Mouse (Mus musculus) erythroid progenitor cell, adult 5-6 weeks (primary cell): Measurements from ENCODE around the gene Ptgir. TPM values are rescaled to one million over a fixed set of nuclear protein-coding genes. Genes with fewer than 3 reads are reported as not detected.

Experiments
- ATAC-seq: replicated peaks from 2 replicates; pipeline ENCODE4 v1.8.0; 2016; ENCODE audit warnings: moderate number of reproducible peaks, mild to moderate bottlenecking, moderate TSS enrichment, inconsistent platforms; ENCODE audit not compliant: poor library complexity, low FRiP score, severe bottlenecking
- total RNA-seq, 2 experiments: library from RNA; stranded (forward) in 1 of 2; stranded (reverse) in 1 of 2; fragments of 150-400 nt in 1 of 2; fragments of 186-747, 209-891 nt in 1 of 2; gene quantifications; 2 replicates each; pipeline versions ENCODE4 v1.2.3 to v1.2.4; 2015 to 2017; ENCODE audit warnings: low replicate concordance in 2 of 2

Ptgir gene
- total RNA-seq, 2 experiments from 2014 or later, result 2.0 to 6.7 TPM

DNA sequence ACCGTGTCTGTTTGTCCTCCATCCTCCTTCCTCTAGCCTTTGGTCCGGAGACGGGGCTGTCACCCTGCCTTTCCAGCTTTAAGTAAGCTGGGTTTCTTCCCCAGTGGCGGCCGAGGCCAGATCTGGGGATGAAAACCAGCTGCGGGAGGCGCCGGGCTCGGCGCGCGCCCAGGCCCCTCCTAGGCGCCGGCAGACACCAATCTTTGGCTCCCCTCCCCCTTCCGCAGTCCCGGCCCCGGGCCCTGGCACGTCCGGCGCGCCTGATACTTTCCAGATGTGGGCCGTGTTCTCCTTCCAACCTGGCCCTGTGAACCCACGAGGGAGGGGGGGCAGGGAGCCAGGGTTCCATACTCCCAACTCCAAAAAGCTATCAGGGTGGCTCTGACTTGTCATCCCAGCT lies 15.3 kb upstream of the Ptgir start:
- no peak for ATAC-seq

DNA sequence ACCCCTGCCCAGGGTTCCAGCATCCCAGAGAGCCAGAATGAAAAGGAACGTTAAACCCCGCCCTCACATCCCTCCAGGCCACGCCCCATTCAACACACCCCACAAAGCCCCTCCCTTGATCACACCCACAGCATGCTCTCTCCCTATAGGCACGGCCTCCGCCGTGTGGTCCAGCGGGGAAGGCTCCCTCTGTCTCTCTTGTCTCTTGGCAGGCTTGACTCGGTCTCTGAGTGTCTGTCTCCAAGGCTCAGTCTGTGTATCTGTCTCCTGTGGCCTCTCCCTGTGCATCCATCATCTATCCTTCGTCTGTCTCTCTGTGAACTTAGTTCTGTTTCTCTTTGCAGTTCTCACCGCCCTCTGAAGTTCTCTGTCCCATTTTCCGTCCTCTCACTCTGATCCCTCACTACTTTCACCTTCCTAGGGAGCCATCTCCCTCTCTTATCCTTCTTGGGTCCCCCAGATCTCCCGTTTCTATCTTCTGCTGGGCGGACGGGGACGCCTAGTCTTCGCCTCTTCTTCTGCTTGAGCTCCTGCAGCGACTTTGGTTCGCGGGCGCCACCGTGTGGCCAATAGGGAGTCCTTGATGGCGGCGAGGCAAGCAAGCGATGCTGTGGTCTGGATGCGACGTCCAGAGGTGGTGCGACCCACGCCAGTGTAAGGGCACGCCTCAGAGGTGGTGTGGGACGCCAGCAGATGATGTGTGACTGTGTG lies 14.5 kb upstream of the Ptgir start, which contains the start of gene Gng8:
TSS of gene Gng8 (plus strand) at position 146 of the 711 bp plus-strand sequence.
- ATAC-seq, result peak; percentile 79

DNA sequence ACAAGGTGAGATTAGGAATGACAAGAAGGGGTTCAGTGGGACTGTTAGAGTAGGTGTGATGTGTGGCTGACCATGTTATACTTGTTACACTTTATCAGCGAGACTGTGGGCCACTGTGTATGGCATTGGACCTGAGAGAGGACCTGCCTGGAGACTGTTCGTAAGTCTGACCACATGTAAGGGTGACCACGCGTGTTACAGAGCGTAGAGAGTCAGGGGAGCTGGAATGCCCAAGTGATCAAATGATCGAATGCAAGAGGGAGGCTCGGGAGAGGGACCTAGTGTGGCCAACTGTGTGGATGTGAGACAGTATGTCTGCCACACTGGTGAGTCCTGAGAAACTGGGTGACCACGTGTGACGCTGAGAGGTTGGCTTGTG lies 13.9 kb upstream of the Ptgir start:
- peak; percentile 41; the same call in 1 of the 2 replicates for ATAC-seq

DNA sequence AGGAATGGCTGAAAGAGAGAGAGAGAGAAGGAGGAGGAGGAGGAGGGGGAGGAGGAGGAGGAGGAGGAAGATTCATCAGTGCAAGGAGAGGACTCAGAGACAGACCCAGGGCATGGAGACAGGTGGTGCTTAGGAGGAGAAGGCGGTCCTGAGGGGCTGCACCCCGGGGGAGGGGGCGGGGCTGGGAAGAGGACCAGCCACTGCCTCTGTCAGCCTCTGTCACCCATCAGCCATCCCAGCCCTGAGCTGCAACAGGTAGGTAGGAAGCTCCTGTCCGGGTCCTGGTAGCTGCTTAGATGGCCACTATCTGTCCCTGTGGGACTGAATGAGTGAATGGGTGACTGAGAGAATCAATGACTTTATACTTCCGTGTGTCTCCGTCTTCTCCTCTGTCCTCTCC lies 12.7 kb upstream of the Ptgir start:
- no peak for ATAC-seq

DNA sequence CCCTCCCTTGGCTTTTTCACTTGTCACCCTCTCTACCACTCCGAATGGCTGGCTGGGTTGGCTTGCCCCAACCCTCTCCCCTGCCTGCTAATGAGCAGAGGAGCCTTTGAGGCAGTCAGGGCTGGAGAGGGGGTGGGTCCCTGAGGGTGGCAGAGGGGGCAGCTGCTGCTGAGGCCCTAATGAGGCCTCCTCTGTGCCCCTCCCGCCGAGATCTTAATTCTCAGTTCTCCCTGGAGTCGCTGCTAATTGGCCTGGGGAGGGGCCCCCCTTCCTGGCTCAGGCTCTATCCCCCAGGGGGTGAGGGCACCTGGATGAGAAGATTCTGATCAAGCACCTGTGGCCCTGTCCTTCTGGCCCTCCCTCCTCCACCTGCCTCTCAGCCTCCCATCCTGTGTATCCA lies 12.0 kb upstream of the Ptgir start:
- no peak for ATAC-seq

DNA sequence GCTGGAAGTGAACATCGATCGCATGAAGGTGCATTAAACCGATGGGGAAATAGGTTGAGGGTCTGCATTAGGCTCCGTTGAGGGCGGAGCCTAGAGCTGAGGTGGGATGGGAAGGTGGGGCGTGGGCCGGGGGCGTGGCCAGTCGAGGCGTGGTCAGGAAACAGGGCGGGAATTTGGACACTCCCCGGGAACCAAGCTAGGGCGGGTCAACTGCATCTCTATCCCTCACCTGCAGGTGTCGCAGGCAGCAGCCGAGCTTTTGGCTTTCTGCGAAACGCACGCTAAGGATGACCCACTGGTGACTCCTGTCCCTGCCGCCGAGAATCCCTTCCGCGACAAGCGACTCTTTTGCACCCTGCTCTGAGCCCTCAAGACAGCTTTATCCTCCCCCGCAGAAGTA lies 11.3 kb upstream of the Ptgir start:
- ATAC-seq, result peak; percentile 61

DNA sequence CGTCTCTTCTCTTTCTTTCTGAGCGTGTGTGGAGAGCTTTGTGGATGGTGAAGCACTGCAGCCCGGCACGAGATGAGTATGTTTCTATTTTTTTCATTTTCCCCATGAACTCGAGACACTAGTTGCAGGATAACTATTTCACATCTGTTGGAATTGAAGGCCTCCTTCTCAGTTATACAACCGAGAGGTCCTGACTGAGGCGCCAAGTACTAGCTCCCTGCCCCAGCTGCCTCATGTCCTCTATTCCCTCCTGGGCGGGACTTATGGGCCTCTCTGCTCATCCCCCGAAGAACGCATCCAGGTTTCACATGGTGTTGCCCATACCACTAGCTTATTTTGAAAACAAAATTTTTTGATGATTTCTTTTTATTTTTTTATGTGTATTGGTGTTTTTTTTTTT lies 10.8 kb upstream of the Ptgir start:
- no peak for ATAC-seq

DNA sequence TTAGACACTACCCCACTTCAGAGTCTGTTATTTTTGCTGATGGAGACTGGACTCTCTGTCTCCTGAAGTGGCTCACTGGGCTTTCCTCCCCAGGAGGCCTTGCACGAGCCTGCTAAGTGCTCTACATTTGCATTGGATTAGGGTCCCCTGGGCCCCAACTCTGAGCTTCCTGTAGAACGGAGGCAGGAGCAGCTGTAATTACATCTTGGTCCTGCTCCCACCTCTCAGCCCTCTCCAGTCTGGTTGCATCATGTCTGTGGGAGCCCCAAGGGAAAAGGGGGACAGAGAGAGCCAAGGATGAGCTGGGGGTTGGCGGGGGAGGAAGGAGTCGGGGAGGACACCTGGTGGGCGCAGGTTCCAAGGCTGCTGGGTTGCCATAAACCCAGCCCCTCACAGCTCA lies 5.8 kb upstream of the Ptgir start:
- no peak for ATAC-seq

DNA sequence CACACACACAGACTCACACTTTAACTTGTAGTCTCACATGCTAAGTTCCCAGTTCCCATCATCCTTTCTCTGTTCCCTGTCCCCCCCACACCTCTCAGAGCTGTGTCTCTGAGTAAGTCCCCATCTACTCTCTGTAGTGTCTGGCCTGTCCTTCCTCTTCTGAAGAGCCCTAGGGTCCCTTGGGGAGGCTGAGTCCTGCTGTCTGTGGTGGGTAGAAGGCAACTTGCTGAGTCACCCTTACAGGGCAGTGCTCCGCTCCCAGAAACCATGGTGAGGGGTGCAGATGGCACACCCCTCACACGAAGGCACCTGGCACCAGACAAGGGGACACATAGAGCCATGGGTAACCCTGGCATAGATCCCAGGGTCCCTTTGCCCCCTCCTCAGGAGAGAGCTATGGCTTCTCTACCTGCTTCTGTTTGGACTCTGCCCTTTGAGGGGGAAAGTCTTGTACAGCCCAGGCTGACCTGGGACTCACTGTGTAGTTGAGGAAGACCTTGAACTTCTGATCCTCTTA lies 2.8 kb upstream of the Ptgir start:
- no peak for ATAC-seq

DNA sequence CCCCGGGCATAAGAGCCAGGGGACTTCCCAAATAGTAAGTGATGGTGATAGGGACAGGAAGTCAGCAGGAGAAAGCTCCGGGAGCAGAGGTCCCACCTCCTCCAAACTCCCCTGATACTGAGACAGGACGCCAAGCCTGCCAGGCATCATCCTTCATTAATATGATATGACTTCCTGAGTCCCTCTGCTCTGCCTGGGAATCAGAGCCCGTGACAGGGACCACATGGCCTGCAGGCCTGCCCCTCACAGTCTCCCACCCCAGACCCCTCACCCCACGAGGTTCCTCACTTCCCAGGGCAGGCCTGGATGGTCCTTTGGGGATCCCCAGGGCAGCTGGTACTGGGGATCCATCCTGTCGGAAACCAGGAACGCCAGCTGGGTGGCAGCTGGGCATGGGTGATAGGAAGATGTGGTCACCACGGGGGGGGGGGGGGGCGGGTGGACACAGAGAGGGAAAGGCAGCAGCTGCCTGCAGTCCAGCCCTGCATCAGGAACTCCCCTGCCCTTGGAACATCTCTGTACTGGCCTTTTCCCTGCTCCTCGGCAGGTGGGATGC lies 2.1 kb upstream of the Ptgir start:
- no peak for ATAC-seq

DNA sequence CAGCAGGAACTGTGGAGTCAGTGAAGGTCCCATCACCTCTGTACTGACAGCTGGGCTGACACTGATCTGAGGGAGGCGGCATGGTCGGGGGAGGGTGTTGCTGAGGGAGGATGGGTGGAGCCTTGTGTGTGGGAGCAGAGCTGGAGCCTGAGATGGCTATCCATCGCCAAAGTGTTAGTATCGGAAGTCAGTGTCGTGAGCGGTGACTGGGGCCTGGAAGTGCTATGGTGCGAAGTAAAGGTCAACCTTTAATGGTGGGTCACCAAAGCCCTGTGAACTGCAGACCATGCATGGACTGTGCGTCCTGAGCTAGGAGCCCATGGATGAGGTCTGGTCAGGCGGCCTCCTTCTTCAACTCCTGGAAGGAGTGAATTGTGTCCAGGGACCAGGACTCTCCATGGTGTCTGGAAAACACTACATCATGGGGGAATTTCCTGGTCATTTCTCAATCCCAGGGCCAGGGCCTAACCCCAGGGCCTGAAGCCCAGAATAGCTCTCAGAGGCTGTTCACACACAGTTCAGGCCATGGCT lies 734 bp upstream of the Ptgir start:
- ATAC-seq, result no peak

DNA sequence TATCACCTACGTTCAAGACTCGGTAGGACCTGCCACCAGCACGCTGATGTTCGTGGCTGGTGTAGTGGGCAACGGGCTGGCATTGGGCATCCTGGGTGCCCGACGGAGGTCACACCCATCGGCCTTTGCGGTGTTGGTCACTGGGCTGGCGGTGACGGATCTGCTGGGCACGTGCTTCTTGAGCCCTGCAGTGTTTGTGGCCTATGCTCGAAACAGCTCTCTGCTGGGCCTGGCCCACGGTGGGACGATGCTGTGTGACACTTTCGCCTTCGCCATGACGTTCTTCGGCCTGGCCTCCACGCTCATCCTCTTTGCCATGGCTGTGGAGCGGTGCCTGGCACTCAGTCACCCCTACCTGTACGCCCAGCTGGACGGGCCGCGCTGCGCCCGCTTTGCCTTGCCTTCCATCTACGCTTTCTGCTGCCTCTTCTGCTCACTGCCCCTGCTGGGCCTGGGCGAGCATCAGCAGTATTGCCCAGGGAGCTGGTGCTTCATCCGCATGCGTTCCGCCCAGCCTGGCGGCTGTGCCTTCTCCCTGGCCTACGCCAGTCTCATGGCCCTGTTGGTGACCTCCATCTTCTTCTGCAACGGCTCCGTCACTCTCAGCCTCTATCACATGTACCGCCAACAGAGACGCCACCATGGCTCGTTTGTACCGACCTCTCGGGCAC lies 734 bp downstream of the Ptgir start:
- ATAC-seq, result no peak

DNA sequence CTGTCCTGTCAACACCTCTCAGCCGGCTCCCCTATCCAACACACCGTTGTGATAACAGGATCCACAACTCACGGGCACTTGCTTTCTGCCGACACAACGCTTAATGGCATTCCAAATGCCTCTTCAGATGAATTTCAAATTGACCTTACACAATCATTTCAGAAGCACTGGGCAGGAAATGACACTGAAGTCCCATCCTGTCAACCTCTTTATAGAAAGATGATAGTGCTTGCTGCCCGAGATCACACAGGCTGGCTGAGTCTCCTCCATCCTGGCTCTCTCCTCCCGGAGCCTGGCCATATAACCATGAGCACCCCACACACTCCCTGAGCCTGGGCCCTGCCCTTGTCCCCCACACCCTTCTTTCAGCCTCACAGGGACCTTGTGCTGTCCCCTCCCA lies 1.6 kb downstream of the Ptgir start:
- no peak for ATAC-seq

DNA sequence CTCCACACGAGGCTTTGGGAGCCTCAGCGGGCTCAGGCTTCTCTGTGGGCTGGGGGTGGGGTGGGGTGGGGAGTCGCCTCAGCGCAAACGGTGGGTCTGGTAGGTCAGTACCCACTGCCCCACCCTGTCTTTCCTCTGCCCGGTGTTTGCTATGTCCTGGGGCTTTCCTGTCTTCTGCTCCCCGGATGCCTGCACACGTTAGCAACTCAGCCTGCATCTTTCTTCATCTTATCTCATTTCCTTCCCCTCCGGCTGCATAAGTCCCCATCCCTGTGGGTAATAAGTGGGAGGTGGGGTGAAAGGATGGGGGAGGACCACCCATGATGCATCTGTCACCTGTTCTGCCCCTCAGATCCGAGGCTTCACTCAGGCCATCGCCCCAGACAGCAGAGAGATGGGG lies 2.1 kb downstream of the Ptgir start:
- ATAC-seq, result no peak

DNA sequence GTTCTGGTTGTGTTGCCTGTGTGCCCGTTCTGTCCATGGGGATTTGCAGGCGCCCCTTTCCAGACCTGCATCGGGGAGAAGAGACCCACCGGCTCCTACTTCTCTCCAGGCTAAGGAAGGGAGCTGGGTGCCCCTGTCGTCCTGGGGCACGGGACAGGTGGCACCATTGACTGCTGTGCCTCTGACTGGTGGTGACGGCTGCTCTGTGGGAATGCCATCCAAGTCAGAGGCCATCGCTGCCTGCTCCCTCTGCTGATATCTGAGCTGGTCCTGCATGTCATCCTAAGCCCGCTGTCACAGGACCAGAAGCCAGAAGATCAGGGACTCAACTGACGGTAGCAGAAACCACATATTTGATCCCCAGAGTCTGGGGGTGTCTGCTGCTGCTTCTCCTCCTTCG lies 2.6 kb downstream of the Ptgir start:
- ATAC-seq, result no peak

DNA sequence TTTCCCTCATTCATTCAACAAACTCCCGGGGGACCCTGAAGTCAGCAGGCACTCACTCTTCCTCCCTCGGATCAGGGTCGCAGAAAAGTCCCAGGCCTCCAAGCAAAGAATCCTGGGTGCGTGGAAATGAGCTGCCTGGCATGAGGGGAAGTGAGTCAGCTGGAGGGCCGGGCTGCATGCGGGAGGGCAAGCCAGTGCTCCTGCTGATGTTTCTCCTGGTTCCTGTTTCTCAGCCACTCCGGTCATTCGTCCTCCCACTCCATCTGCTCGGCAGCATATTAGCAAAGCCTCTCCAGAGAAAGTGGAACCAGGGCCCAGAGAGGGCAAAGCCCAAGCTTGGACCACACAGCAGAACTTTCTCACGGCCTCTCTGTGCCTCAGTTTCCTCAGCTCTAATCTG lies 3.6 kb downstream of the Ptgir start:
- no peak for ATAC-seq

DNA sequence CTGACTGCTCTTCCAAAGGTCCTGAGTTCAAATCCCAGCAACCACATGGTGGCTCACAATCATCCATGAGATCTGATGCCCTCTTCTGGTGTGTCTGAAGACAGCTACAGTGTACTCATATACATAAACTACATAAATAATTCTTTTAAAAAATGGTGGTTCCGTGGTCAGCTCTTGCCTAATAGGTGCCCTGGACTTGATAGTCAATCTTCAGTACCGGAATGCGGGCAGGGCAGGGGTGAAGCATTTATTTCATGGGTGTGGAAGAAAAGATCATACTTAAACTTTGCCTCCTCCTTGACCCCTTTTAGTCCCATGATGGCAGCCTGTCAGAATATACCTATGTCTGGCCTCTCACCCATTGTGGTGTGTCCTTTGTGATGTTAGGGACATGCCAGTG lies 5.6 kb downstream of the Ptgir start:
- ATAC-seq, result no peak

DNA sequence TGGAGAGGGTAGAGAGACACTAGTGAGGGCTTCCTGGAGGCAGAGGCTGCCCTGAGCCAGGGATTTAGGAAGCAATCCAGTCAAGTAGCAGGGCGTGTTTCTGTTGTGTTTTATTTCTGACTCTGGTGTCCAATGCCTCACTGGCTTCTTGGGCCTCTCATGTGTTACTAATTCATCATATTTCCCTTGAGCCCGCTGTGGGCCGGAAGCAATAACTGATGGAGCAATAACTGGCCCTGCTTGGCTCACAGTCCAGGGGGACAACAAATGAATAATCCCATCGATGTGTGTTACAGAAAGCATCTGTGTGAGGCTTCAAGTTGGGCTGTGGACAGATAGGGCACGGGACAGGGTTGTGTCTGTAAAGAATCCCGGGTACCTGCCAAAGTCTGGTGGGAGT lies 6.1 kb downstream of the Ptgir start:
- no peak for ATAC-seq

DNA sequence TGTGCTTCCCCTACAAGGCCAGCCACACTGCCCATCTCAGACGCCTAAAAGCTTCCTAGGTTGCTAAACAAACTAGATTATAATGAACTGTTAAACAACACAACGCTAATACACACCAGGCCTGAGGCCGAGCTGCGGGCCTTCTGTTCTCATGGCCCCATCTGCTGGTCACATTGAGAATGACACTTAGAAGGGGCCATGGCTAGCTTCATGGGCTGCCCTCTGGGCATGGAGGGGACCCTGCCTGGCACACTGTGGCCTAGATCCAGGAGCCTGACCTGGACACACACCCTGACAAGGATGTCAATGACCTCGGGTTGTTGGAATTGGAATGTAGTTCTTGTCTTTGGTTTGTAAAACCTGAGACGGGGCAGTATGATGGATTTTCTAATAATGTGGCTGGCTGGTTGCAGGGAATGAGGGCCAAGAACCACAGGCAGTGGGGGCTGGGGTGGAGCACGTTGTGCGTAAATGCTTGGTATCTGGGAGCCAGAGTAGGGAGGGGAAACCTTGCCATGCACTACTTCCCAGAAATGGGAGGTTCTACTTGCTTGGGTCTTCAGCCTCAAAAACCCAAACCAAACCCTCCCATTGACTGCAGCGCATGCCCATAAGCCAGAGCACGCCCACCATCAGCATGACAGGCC lies 7.6 kb downstream of the Ptgir start:
- ATAC-seq, result peak; percentile 84
